Mouse (Mus musculus): ENCODE data around the gene Maml1. TPM values are rescaled to one million over a fixed set of nuclear protein-coding genes. Genes with fewer than 3 reads are reported as not detected.

Maml1 gene
- total RNA-seq, 4 experiments from 2014 or later: 9.9 to 11.1 (median 10.6) TPM

DNA sequence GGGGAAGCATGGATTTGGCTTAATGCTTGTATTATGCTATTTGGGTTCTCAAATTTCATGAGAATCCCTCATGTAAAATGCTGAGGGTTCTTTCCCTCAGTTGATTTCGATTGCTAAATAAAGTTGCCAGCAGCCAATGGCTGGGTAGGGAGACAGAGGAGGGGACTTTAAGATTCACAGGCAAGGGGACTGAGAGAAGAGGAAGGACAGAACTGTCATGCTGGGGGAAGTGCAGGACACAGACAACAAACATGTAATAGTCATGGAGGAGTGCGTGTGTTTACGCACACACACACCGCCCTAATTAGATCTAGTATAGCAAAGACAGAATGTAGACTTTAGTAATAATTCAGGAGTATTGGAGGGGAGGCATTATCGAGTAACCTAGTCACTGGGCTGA is 6.8 kb downstream of the Maml1 start:
- no peak for DNase-seq (ENCODE audit: low spot score in 2 of 2)

DNA sequence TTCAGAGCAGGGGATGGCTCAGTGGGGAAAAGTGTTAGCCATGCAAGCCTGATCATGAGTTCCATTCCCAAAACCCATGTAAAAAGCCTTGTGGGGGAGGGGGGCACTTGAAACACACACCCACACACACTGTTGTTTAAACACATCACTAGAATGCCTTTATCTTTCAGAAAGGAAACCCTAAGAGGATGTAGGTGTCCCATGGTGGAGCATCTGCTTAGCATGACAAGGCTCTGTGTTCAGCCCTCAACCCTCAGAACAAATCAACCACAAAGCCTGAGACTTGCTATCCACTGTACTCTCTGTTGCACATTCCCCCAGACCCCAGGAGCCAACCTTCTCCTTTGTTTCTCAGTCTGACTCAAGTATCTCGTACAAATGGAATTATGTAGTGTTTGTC is 12.1 kb downstream of the Maml1 start:
- no peak for DNase-seq (ENCODE audit: low spot score in 2 of 2)

GRCm38 (mm10) chr11:50279005-50279404 is 13.1 kb downstream of the Maml1 start:
- no peak for DNase-seq (ENCODE audit: low spot score in 2 of 2)

DNA sequence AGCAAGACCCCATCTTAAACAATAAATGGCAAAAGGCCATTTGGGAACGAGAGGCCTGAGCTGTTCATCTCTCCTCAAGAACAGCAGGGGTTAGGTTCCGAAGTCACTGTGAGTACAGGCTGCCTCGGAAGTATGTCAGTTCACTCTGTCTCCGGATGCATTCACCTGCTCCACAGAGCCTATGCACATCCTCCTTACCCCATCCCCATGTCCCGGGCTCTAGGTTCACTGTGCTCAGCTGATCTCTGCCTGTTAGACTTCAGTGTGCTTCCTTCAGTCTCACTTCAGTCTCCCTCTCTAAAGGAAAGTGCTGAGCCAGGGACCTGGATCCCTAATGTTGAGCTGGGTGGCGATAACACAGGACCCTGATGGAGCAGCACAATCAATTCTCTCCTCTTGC is 14.4 kb downstream of the Maml1 start:
- DNase-seq (ENCODE audit: low spot score in 2 of 2): no peak

DNA sequence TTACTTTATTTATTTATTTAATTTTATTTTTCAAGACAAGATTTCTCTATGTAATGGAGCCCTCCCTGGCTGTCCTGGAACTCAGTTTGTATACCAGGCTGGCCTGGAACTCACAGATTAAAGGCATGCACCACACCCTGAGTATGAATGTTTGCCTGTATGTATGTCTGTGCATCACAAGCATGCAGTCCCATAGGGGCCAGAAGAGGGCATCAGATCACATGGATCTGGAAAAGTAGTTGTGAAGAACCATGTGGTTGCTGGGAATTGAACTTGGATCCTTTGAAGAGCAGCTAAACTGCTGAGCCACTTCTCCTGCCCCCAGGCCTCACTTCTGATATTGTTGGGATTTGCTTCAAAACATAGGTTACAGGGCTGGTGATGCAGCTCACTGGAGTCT is 15.1 kb downstream of the Maml1 start:
- DNase-seq (ENCODE audit: low spot score in 2 of 2): no peak

DNA sequence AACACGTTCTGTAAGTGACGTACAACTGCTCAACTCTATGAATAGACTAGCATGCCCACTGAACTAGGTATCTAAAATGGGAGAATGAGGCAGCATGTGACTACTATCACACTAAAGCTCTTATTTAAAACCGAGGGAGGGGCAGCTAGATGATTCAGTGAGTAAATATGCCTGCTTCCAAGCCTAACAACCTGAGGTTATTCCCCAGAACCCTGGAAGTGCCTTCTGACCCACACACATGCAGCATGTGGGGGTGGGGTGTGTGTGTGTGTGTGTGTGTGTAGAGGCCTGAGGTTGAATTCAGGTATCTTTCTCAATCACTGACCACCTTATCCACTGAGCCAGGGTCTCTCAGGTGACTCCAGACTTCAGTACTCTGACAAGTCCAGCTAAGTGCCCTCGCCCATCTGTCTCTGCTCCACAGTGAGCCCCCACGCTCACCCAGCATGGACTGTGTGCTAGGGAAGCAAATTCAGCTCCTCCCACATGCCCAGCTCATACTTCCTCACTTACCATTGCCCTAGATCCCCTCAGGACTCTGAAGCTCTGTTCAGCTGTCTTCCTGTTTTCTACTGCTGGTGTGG is 16.5 kb downstream of the Maml1 start:
- no peak for DNase-seq (ENCODE audit: low spot score in 2 of 2)

DNA sequence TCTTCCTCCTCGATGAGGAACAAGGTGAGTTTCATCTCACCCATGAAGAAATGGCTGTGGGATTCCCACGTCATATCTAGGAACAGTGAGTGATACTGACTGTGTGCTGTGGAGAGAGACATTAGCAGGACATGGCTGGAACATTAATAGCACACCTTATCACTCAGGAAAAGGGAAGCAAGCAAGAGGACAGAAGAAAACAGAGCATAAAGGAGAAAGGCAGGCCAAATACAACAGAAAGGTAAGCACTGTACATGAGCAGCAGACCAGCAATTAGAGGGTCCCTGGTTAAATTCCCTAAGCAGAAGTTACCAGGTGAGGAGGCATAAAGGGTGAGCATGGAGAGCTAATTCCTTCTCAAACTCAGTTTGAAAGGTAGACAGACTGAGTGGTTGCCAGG is 17.0 kb downstream of the Maml1 start:
- DNase-seq (ENCODE audit: low spot score in 2 of 2): no peak

GRCm38 (mm10) chr11:50272819-50273218 is 19.3 kb downstream of the Maml1 start:
- no peak for DNase-seq (ENCODE audit: low spot score in 2 of 2)

- DNase-seq (ENCODE audit: low spot score in 2 of 2): no peak
Observed at GRCm38 (mm10) chr11:50269885-50270284, 22.2 kb downstream of the Maml1 start.

- DNase-seq (ENCODE audit: low spot score in 2 of 2): no peak
Observed at GRCm38 (mm10) chr11:50269163-50269562, 22.9 kb downstream of the Maml1 start.

DNA sequence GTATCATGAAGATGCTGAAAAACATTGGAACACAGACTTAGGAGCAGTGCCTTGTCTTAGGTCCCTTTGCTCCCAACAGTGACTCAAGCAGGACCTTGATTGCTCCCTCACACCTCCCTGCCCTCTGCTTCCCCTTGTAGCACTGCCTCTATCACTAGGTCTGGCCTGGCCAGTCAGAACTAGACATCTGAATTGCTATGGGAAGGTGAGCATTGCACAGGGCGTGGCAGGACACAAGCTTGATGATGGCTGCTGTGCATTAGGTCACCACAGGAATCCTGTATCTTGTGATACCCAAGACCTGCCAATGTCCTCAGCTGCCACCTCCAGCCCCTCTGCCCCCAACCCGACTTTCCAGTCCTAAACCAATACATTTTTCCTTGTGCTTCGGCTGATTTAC is 25.1 kb downstream of the Maml1 start:
- DNase-seq (ENCODE audit: low spot score in 2 of 2): no peak

DNA sequence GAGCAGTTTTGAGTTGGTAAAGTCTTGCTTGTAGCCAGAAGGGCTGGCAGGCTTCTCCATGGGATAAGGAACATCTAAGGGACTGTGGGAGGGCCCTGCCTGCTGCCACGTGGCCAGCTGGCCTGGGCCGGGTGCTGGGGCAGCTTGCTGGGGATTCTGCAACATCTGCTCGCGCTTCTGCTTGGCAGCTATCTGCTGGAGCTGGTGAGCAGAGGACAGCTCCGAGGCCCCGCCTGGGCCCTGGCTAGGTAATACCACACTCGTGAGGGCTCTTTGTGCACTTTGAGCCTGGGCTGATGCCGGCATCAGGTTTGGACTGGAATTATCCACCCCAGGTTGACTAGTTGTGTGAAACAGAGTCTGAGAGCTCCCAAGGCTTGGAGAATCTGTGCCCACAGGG is 26.2 kb downstream of the Maml1 start:
- no peak for DNase-seq (ENCODE audit: low spot score in 2 of 2)

DNA sequence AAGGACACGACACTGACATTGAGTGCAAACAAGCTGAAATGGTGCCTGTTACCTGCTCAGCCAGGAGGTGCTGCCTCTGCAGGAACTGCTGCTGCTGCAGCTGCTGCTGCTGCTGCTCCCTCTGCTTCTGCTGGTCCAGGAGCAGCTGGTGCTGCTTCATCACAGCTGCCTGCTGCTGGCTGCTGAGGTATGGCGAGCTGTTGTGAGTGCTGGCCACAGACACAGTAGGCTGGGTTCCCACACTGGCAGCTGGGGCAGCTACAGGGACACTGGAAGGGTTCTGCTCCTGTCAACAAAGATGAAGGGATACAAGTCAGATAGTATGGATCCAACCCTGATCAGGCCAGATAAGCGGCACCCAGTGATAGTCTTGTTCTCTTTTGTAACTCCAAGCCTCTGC is 28.9 kb downstream of the Maml1 start:
- DNase-seq (ENCODE audit: low spot score in 2 of 2): no peak

DNA sequence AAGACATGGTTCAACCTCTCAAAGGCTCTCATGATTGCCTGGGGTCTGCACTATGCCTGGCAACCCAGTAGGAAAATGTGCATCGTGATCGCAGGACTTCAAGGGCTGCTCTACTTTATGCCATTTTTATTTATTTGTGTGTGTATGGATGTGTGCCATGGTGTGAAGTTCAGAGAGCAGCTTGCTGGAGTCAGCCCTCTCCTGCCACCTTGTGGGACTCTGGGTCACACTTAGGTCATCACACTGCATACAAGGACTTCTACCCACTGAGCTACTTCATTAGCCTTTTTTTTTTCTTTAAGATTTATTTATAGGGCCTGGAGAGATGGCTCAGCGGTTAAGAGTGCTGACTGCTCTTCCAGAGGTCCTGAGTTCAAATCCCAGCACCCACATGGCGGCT is 30.1 kb downstream of the Maml1 start:
- no peak for DNase-seq (ENCODE audit: low spot score in 2 of 2)

- peak in 1 of 2 experiments; percentile 79 for DNase-seq (ENCODE audit: low spot score in 2 of 2)
Observed at GRCm38 (mm10) chr11:50258310-50258709, 33.8 kb downstream of the Maml1 start.

DNA sequence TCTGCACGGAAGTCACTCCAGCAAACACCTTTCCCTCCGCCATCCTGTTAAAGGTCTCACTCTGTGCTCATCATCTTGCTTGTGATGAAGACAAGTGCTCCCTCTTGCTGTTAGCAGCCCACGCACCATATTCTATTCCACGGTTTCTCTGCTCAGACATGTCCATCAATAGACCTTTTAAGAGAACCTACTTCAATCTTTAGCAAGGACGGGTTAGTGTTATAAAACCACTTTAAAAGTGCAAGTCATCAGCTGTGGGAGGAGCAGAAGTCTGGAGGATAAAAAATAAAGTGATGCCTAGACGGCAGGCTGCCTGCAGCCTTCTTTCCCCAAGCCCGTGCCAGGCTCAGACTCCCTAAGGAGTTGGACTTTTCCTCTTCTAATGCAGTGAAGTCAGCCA is 35.5 kb downstream of the Maml1 start:
- DNase-seq (ENCODE audit: low spot score in 2 of 2): no peak

DNA sequence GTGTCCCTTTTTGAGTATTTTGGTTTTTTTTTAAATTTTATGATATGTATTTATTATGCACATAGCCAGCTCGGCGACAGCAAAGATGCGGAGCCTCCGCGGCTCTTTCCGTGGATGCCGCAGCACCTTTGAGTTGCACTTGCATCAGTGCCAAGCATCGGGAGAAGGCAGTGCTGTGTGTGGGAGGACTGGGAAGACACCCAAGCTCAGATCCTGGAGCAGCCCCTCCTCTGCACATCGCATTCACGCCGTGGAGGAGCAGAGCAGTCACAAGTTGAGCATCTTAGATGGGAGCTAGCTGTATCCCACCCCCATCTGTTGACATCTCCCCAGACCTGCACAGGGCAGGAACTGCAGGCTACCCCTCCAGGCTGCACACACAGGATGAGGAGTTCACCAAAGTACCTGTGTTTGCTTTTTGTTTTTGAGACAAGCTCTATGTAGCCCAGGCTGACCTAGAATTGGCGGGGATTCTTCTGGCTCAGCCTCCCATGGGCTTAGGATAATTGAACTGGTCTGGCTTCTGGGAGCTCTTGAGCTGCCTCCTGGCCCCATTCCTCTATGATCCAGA is 38.0 kb downstream of the Maml1 start:
- DNase-seq (ENCODE audit: low spot score in 2 of 2): peak; percentile 53 to 91

GRCm38 (mm10) chr11:50253393-50253792 is 38.7 kb downstream of the Maml1 start:
- peak in 1 of 2 experiments; percentile 5 for DNase-seq (ENCODE audit: low spot score in 2 of 2)

DNA sequence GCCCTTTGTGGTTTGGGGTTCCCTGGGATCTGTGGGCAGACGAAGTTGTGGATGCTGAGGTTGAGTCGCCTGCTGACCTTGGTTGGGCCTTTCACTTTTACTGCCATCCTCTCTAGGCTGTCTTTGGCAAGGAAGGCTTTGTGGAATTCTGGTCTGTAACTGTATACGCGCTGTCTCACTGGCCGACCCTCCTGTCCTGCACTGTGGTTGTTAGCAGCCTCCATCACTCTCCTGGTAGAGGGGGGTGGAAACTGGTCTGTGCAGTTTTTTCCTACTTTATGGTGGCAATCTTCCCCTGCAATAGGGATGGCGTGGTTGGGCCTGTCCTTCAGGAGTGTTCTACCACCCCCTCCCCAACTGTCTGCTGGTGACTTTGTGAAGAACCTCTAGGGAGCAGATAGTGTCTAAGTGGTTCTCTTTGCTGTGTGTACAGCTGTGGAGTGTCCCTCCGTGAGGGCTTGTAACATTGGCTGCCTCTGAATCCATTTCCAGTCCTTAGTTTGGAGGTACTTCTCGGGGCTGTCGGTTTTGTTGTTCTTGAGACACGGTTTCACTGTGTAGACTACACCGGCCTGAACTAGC is 39.3 kb downstream of the Maml1 start:
- no peak for DNase-seq (ENCODE audit: low spot score in 2 of 2)

DNA sequence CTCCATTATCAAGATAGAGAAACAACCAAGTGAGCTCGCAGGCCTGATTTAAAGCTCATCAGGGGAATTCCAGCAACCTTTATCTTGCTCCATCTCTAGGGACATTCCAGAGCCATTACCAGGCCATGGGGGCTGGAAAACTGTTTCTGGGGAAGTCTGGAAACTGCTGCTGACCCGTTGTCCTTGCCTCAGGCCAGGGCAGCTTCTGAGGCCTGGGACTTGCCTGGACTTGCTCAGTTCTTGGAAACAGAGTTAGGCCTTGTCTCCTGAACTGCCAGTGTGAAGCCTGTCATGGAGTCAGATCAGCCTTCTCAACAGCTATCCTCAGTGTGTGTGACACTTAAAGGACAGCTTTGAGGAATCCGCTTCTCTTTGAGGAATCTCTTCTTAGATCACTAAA is 39.9 kb downstream of the Maml1 start:
- no peak for DNase-seq (ENCODE audit: low spot score in 2 of 2)

GRCm38 (mm10) chr11:50248473-50249171 is 43.5 kb downstream of the Maml1 start:
- DNase-seq (ENCODE audit: low spot score in 2 of 2): no peak

GRCm38 (mm10) chr11:50245269-50245668 is 46.8 kb downstream of the Maml1 start:
- DNase-seq (ENCODE audit: low spot score in 2 of 2): no peak

DNA sequence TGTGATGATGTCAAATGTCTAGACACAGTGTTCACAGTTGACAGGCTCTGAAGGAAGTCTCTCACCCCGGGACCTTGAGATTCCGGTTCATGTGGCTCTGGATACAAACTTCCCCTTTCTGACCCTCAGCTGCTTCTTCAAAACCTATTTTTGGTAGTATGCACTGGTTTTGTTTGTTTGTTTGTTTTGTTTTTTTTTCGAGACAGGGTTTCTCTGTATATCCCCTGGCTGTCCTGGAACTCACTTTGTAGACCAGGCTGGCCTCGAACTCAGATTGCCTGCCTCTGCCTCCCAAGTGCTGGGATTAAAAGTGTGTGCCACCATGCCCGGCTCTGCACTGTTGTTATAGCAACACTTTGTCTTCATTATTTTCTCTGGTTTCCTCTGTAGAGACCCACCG is 48.2 kb downstream of the Maml1 start:
- DNase-seq (ENCODE audit: low spot score in 2 of 2): no peak

All from left cerebral cortex, adult 8-10 months (tissue).